Mouse (Mus musculus): Measurements from ENCODE around the gene A830018L16Rik. TPM values are rescaled to one million over a fixed set of nuclear protein-coding genes. Genes with fewer than 3 reads are reported as not detected.

Gene A830018L16Rik
- polyA plus RNA-seq, 1 experiment from 2014 or later: 30.7 TPM

DNA sequence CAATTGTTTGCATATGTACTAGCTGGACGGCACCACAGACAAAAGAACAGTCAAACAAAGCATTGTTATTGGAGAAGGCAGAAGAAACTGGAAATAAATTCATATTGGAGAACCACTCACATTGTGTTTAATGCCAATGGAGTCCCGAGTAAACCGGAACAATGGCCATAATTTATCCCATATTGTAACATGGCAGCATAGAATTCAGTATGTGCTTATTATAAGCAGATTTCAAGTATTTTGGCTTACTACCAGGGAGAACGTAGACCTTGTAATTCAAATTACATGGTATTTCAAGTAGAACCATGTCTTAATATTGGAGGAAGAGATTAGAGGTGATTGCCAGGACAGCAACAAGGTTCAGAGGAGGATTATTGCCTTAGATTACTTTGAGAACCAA lies 458.9 kb downstream of the A830018L16Rik start:
- Histone ChIP-seq H3K36me3 (ENCODE audit: control insufficient read depth, insufficient read depth, low read length) (no peaks in the 10 kb centered on the region), H3K4me2 (replicated peaks; ENCODE audit: low read depth, low read length) (no peak overlapping the region), H3K9me3 (ENCODE audit: control insufficient read depth, low read depth, low read length) (no peaks in the 10 kb centered on the region), H3K4me3 (ENCODE audit: low read depth, low read length) (no peak overlapping the region), H3K9ac (replicated peaks; ENCODE audit: low read depth, low read length) (no peak overlapping the region), H3K27ac (ENCODE audit: low read length) (no peak overlapping the region), H3K4me1 (ENCODE audit: control insufficient read depth, insufficient read depth, low read length) (no peaks in the 10 kb centered on the region), H3K27me3 (ENCODE audit: control insufficient read depth, insufficient read depth, low read length) (no peaks in the 10 kb centered on the region)
- WGBS: 79% methylated on average over 4 of the region's 4 CpGs
- ATAC-seq (ENCODE audit: insufficient number of reproducible peaks, insufficient read depth, low FRiP score, low read depth): no peak

DNA sequence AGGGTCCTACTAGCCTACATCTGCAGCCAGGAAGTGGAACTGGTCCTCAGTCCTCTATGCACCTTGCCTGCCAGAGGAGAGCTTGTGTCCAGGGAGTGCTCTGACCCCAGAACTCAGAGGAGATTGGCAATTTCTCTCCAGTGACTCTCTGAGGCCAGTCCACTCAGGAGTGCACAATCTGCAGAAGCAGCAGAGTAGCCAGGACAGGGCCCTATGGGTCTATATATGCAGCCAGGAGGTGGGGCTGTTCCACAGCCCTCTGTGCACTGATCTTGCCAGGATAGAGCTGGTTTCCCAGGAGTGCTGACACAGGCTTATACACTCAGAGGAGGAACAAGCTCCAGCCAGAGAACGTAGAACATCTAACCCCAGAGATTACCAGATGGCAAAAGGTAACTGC lies 459.7 kb downstream of the A830018L16Rik start:
- Histone ChIP-seq H3K27ac (ENCODE audit: low read length) (no peak overlapping the region), H3K9me3 (ENCODE audit: control insufficient read depth, low read depth, low read length) (no peaks in the 10 kb centered on the region), H3K27me3 (ENCODE audit: control insufficient read depth, insufficient read depth, low read length) (no peaks in the 10 kb centered on the region), H3K9ac (replicated peaks; ENCODE audit: low read depth, low read length) (no peak overlapping the region), H3K4me1 (ENCODE audit: control insufficient read depth, insufficient read depth, low read length) (no peaks in the 10 kb centered on the region), H3K4me3 (ENCODE audit: low read depth, low read length) (no peak overlapping the region), H3K4me2 (replicated peaks; ENCODE audit: low read depth, low read length) (no peak overlapping the region), H3K36me3 (ENCODE audit: control insufficient read depth, insufficient read depth, low read length) (no peaks in the 10 kb centered on the region)
- WGBS: 66% methylated on average over 1 of the region's 1 CpGs
- no peak for ATAC-seq (ENCODE audit: insufficient number of reproducible peaks, insufficient read depth, low FRiP score, low read depth)

DNA sequence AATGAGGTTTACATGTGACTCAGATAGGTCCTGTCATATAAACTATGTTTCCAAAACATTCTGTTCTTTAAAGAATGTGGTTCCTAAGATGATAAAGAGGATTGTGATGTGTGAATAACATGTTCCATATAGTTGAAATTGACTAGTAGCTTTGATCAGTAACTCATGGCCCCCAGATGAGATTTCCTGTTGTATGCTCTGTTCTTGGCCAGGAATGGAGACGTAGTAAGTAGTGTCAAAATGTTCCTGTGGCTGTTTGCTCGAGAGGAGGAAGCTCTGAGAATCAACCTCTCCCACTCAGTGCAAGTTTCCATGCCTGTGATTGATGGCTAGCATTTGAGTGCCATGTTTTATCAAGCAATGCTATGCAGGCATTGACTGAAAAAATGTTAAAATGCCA lies 467.8 kb downstream of the A830018L16Rik start:
- H3K4me2 ChIP-seq (replicated peaks; ENCODE audit: low read depth, low read length): no peak overlapping the region
- H3K4me1 ChIP-seq (ENCODE audit: control insufficient read depth, insufficient read depth, low read length): no peaks in the 10 kb centered on the region
- no peaks in the 10 kb centered on the region for H3K27me3 ChIP-seq (ENCODE audit: control insufficient read depth, insufficient read depth, low read length)
- 17% methylated on average over 2 of the region's 2 CpGs for WGBS
- H3K4me3 ChIP-seq (ENCODE audit: low read depth, low read length): no peak overlapping the region
- H3K9me3 ChIP-seq (ENCODE audit: control insufficient read depth, low read depth, low read length): no peaks in the 10 kb centered on the region
- H3K27ac ChIP-seq (ENCODE audit: low read length): no peak overlapping the region
- no peaks in the 10 kb centered on the region for H3K36me3 ChIP-seq (ENCODE audit: control insufficient read depth, insufficient read depth, low read length)
- no peak for ATAC-seq (ENCODE audit: insufficient number of reproducible peaks, insufficient read depth, low FRiP score, low read depth)
- no peak overlapping the region for H3K9ac ChIP-seq (replicated peaks; ENCODE audit: low read depth, low read length)

DNA sequence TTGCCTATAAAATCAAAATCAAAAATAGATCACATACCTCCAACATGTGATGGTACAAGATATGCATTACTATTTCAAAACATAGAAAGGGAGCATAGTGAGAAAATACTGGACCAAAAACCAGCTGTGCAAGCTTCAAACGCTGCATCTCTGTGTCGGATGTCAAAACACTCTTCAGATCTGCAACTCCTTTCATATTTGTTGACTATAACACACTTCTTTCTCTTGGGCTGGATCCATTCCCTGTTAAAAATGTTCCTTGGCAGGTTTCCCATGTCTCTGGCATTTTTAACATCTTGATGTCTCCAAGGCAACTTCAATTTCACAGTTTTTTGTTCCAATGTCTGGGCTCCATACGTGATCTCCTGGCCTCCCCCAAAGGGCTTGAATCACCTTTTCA lies 481.8 kb downstream of the A830018L16Rik start:
- no peak overlapping the region for H3K27ac ChIP-seq (ENCODE audit: low read length)

DNA sequence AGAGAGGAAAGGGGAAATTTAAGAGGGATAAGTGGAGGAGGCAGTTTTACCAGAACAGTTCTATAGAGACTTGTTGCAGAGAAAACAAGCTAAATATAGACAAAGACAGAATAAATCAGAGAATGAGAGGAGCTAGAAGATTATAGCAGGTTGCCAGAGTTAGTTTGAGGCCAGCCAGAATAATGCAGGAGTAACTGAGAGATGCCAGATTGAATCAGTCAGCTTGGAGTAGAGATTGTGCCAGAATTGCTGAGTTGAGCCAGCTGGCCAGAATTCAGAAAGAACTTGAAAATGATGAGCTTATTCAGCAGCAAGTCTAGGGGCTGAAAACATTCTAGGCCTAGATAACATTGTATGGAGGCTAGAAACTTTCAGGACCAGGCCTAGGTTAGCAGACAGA lies 502.0 kb downstream of the A830018L16Rik start:
- H3K4me1 ChIP-seq (ENCODE audit: control insufficient read depth, insufficient read depth, low read length): no peaks in the 10 kb centered on the region
- H3K4me2 ChIP-seq (replicated peaks; ENCODE audit: low read depth, low read length): no peak overlapping the region
- no peak overlapping the region for H3K4me3 ChIP-seq (ENCODE audit: low read depth, low read length)
- H3K9me3 ChIP-seq (ENCODE audit: control insufficient read depth, low read depth, low read length): 0 out of 2 replicates have a peak, but pooled peaks cover 7% of the 10 kb centered on the region
- no peaks in the 10 kb centered on the region for H3K36me3 ChIP-seq (ENCODE audit: control insufficient read depth, insufficient read depth, low read length)
- no peaks in the 10 kb centered on the region for H3K27me3 ChIP-seq (ENCODE audit: control insufficient read depth, insufficient read depth, low read length)
- H3K27ac ChIP-seq (ENCODE audit: low read length): no peak overlapping the region
- no peak for ATAC-seq (ENCODE audit: insufficient number of reproducible peaks, insufficient read depth, low FRiP score, low read depth)
- no peak overlapping the region for H3K9ac ChIP-seq (replicated peaks; ENCODE audit: low read depth, low read length)

More for the DNA sequence above, 481.8 kb downstream of the A830018L16Rik start:
- H3K4me2 ChIP-seq (replicated peaks; ENCODE audit: low read depth, low read length): no peak overlapping the region
- H3K9ac ChIP-seq (replicated peaks; ENCODE audit: low read depth, low read length): no peak overlapping the region
- no peaks in the 10 kb centered on the region for H3K4me1 ChIP-seq (ENCODE audit: control insufficient read depth, insufficient read depth, low read length)
- no peaks in the 10 kb centered on the region for H3K36me3 ChIP-seq (ENCODE audit: control insufficient read depth, insufficient read depth, low read length)
- H3K27me3 ChIP-seq (ENCODE audit: control insufficient read depth, insufficient read depth, low read length): no peaks in the 10 kb centered on the region
- 38% methylated on average over 3 of the region's 3 CpGs for WGBS
- H3K4me3 ChIP-seq (ENCODE audit: low read depth, low read length): no peak overlapping the region
- no peak for ATAC-seq (ENCODE audit: insufficient number of reproducible peaks, insufficient read depth, low FRiP score, low read depth)
- H3K9me3 ChIP-seq (ENCODE audit: control insufficient read depth, low read depth, low read length): no peaks in the 10 kb centered on the region

DNA sequence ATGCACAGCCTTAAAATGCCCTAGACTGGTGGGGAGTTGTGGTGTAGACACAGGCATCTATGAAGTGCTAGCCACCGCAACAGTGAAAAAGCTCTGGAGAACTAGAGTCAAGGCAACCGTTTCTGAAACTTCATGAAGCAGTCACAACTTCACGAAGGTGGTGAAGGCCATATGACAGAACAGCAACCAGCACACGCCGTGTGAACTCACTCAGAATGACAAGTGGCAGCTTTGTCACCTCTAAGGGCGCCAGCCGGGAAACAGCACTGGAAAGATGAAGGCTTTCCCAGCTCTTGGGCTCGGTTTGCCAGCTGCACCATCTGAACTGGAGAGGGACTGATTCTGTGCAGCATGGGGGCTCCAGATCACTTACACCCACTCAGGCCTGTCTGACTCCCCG lies 523.1 kb downstream of the A830018L16Rik start:
- Histone ChIP-seq H3K36me3 (ENCODE audit: control insufficient read depth, insufficient read depth, low read length) (no peaks in the 10 kb centered on the region), H3K9ac (replicated peaks; ENCODE audit: low read depth, low read length) (no peak overlapping the region), H3K4me1 (ENCODE audit: control insufficient read depth, insufficient read depth, low read length) (no peaks in the 10 kb centered on the region), H3K4me3 (ENCODE audit: low read depth, low read length) (no peak overlapping the region), H3K27ac (ENCODE audit: low read length) (no peak overlapping the region), H3K9me3 (ENCODE audit: control insufficient read depth, low read depth, low read length) (no peaks in the 10 kb centered on the region), H3K4me2 (replicated peaks; ENCODE audit: low read depth, low read length) (no peak overlapping the region), H3K27me3 (ENCODE audit: control insufficient read depth, insufficient read depth, low read length) (no peaks in the 10 kb centered on the region)
- 64% methylated on average over 9 of the region's 9 CpGs for WGBS
- no peak for ATAC-seq (ENCODE audit: insufficient number of reproducible peaks, insufficient read depth, low FRiP score, low read depth)

DNA sequence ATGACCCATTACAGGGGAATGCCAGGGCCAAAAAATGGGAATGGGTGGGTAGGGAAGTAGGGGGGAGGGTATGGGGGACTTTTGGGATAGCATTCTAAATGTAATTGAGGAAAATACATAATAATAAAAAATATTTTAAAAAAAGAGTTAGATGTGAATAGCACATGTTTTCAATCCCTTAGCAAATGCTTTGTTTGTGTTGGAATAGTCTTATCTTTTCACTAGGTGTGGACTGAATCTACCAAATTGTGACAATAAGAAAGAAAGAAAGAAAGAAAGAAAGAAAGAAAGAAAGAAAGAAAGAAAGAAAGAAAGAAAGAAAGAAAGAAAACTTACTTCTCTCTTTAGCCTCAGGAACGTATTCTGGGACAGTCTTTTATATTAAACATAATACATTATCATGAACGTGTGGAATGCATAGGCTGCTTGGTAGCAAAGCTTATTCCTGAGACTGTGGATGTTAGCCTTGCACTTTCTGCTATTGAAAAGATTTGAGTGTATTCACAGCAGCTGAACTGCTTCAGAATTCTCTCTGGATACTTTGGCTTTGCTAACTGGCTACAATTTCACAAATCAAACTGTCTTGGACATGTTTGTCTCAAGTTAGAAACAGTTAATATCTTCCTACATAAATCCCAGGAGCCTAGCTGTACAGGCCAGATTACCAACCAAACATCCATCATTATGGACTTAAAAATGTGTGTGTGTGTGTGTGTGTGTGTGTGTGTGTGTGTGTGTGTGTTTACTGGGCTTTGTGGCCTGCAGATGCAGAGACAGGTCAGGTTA lies 545.7 kb downstream of the A830018L16Rik start:
- H3K27ac ChIP-seq (ENCODE audit: low read length): peak overlapping the region; percentile 44
- no peak overlapping the region for H3K9ac ChIP-seq (replicated peaks; ENCODE audit: low read depth, low read length)
- ATAC-seq (ENCODE audit: insufficient number of reproducible peaks, insufficient read depth, low FRiP score, low read depth): peak; percentile 67; the same call in 1 of the 2 replicates

DNA sequence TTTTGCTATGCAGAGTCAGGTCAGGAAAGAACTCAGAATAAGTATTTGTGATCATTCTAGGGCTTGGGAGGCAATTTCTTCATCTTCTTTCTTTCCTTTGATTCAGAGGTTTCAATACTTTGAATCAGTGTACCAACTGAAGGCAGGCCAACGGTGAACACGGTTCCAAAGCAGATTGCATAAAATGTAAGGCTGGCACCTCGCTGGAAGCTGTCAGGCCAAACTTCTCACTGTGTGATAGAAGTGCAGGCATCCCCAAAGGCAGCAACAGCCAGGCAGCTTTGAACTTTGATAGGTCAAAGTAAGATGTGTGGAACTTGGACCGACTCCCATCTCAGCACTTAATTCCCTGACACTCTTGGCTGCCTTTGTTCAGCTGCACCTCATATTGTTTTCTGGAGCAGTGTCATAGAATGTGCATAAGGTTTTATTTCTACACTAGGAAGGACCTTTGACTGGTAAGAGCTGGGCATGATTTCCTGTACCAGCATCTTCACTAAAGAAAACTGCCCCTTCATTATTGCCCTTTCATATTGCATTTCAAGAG lies 568.8 kb downstream of the A830018L16Rik start:
- Histone ChIP-seq H3K4me2 (replicated peaks; ENCODE audit: low read depth, low read length) (no peak overlapping the region), H3K4me3 (ENCODE audit: low read depth, low read length) (no peak overlapping the region), H3K27me3 (ENCODE audit: control insufficient read depth, insufficient read depth, low read length) (no peaks in the 10 kb centered on the region), H3K27ac (ENCODE audit: low read length) (no peak overlapping the region), H3K9ac (replicated peaks; ENCODE audit: low read depth, low read length) (no peak overlapping the region), H3K4me1 (ENCODE audit: control insufficient read depth, insufficient read depth, low read length) (no peaks in the 10 kb centered on the region), H3K9me3 (ENCODE audit: control insufficient read depth, low read depth, low read length) (no peaks in the 10 kb centered on the region), H3K36me3 (ENCODE audit: control insufficient read depth, insufficient read depth, low read length) (no peaks in the 10 kb centered on the region)
- no peak for ATAC-seq (ENCODE audit: insufficient number of reproducible peaks, insufficient read depth, low FRiP score, low read depth)
- 81% methylated on average over 4 of the region's 4 CpGs for WGBS

More for the DNA sequence above, 545.7 kb downstream of the A830018L16Rik start:
- Histone ChIP-seq H3K4me1 (ENCODE audit: control insufficient read depth, insufficient read depth, low read length) (no peaks in the 10 kb centered on the region), H3K4me3 (ENCODE audit: low read depth, low read length) (no peak overlapping the region), H3K36me3 (ENCODE audit: control insufficient read depth, insufficient read depth, low read length) (no peaks in the 10 kb centered on the region), H3K4me2 (replicated peaks; ENCODE audit: low read depth, low read length) (no peak overlapping the region), H3K9me3 (ENCODE audit: control insufficient read depth, low read depth, low read length) (no peaks in the 10 kb centered on the region), H3K27me3 (ENCODE audit: control insufficient read depth, insufficient read depth, low read length) (no peaks in the 10 kb centered on the region)
- WGBS: 35% methylated on average over 2 of the region's 2 CpGs

Data from stomach, embryonic 14.5 days (tissue).